Mouse (Mus musculus): ENCODE measurements around the gene Clnk.
A peak's percentile ranks its signal among the peaks of the same experiment; 100 is the strongest.

Gene Clnk

DNA sequence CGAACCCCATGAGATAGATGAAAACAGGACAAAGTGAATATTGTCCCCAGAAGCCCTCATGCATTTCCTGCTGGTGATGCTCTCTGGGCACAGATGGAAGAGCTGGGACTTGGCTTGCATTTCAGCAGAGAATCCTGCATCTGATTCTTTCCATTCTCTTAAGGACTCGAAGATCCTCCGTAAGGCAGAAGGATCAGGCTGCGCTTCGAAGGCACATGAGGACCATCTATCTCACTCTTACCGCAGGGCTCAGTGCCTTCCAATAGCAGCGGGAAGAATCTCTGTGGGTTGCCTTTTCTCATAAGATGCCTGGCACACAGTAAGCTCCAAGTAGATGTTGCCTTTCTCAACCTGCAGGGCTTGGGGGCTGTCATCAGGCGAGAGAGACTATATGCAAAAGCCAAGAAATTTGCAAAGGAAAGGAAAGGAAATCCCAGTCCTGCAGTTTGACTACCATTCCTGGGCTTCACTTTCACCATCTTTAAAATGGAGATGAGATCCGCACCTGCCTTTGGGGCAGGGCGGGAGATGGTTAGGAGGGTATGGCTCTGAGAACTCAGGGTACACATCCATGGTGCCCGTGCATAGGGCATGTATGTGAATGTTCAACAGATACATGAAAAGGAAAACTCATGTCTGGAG is 167.6 kb downstream of the Clnk start:
- DNase-seq = no peak

DNA sequence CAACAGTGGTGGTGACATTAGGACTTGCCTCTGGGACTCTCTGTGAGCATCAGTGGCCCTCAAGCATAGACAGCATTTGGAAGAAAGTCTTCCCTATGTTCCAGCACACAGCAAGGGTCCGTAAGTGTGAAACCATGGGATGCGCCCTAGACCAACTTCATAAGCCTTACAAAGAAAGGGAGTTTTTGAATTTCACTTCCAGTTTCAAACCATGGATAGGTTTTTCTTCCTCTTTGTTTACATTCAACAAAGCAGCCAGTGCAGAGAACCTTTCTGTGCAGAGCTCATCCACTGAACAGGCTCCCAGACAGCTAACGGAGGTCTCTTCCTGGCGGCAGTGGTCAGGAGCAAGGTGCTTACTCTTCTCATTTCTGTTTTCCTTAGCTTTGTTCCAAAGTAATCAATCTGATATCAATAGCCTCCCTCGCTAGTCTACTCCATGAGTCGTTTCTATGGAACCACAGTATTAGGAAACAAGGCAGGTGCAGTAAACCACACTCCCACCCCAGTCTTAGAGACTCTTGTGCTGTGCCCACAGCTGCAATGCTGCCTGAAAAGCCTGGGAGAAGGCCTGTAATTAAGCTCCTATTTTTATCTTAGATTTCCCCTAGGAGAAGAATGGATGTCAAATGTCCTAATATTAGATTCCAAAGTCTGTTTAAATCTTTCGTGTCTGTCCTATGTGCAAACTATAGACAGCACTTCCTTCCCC is 169.1 kb downstream of the Clnk start:
- DNase-seq = no peak

GRCm38 (mm10) chr5:38702941-38703340 is 173.7 kb downstream of the Clnk start:
- DNase-seq = no peak

DNA sequence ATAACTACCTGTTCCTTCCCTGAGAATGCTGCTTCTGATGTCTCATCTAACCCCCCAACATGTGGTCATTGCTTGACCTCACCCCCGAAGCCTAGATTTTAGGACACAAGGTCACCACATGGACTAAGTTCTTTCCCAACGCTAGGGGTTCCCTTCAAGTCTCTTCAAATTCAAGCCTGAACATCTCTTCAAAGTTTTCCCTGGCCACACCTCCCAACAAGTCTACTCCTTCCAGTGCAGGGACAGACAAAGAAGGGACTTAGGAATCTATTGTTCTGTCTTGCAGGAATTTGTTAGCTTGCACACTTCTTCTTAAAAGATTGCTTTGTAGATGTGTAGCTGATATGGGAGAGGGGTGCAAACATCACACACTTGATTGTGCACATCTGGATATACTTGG is 174.5 kb downstream of the Clnk start:
- no peak for DNase-seq

DNA sequence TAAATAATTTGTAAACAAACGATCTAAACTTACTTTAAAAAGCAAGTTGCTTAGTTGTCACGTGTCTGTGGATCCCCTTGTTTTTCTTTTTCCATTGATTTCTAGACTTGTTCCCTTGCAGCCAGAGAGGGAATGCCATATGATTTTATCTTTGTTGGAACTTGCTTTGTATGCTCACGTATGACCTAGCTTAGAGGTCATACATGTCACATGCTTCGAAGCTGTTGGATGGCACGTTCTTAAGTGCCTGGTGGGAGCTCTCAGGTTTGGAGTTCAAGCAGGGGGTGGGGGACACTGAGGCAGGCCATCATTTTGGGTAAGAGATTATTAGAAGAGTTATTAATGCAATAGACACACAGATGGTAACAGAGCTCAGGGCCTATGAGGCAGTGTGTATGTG is 178.1 kb downstream of the Clnk start:
- DNase-seq = no peak

GRCm38 (mm10) chr5:38698046-38698445 is 178.6 kb downstream of the Clnk start:
- no peak for DNase-seq

GRCm38 (mm10) chr5:38696616-38697375 is 179.8 kb downstream of the Clnk start:
- DNase-seq = no peak

DNA sequence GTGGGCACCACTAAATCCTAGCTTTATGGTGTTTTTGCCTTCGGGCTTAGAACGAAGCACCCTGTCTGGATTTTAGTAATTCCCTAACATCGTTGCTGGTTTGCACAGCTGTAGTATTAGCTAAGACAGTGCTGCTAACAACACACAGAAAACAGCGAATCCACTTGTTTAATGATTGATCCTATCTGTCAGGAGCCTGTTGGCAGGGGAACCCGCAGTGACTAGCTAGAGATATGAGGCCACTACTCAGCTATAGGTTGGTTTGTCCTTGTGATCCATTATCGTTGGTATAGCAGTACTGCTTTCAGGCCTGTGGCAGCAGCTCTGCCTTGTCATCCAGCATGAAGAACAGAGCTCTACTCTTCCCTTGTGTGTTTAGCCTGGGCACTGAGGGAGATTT is 183.8 kb downstream of the Clnk start:
- no peak for DNase-seq

DNA sequence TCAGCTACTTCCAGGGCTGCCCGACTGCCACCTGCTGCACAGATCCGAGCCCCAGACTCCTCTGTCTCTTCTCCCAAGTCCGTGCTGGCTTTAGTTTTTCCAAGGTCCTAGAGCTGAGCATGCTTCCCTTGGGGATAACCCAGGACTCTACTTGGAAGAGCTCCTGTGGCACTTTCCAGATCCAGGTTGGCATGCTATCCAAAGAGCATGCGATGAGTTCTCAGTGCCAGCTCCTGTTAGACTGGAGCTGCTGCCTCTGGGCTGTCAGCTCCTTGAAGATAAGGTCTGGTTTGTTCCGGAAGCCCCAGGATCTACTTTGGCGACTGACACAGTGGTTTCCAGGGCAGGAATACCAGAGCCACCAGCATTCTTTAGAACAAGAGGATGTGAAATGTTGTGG is 187.4 kb downstream of the Clnk start:
- DNase-seq = no peak

- no peak for DNase-seq
Measured at GRCm38 (mm10) chr5:38687694-38688093, 188.9 kb downstream of the Clnk start.

GRCm38 (mm10) chr5:38684164-38684911 is 192.3 kb downstream of the Clnk start, which contains the start of gene Zfp518b:
Gene Zfp518b (minus strand): TSS chr5:38684826.
- DNase-seq = peak; percentile 80

DNA sequence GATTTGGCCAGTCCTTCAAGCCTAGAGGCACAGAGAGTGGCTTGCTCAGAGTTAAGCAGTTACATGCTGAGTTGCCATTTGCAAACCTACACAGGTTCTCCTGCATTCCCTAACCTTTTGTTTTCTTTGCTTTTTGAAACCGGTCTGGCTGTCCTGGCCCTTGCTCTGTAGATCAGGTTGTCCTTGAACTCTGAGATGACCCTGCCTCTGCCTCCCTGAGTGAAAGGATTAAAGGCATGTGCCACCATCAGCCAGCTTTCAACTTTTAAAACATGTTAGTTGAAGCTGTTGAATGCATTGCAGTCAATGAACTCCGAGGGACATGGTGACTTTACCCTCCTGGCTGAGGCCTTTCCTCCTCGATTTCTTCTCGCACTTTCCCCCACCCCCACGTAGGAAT is 217.8 kb downstream of the Clnk start:
- no peak for DNase-seq

All from cerebellum, adult 11 months (tissue).